Mouse (Mus musculus) hindbrain, embryonic 12.5 days (tissue): ENCODE results near the gene Sox2. TPM values are rescaled to one million over a fixed set of nuclear protein-coding genes. Genes with fewer than 3 reads are reported as not detected.
A peak's percentile ranks its signal among the peaks of the same experiment; 100 is the strongest.

Source experiments
- ATAC-seq: fragments of 200-750 bp; cut with Nextera tagmentation; 2 replicates; pipeline ENCODE4 v1.8.0; 2017; ENCODE audit warnings: moderate TSS enrichment; ENCODE audit not compliant: low FRiP score
- H3K27ac ChIP-seq: fragments of 300-500 bp; sonication (generic); 2 replicates; pipeline ENCODE4 v1.5.1; 2016; ENCODE audit warnings: mild to moderate bottlenecking
- H3K27me3 ChIP-seq: fragments of 300-500 bp; sonication (generic); 2 replicates; pipeline ENCODE4 v1.6.1; 2016; ENCODE audit warnings: mild to moderate bottlenecking
- H3K36me3 ChIP-seq: fragments of 300-500 bp; sonication (generic); 2 replicates; pipeline ENCODE4 v1.6.1; 2016; ENCODE audit warnings: mild to moderate bottlenecking
- H3K4me1 ChIP-seq: fragments of 300-500 bp; sonication (generic); 2 replicates; pipeline ENCODE4 v1.6.1; 2016
- H3K4me2 ChIP-seq: fragments of 300-500 bp; sonication (generic); replicated peaks from 2 replicates; pipeline ENCODE4 v1.6.1; 2016; ENCODE audit warnings: mild to moderate bottlenecking
- H3K4me3 ChIP-seq: fragments of 300-500 bp; sonication (generic); 2 replicates; pipeline ENCODE4 v1.5.1; 2016; ENCODE audit warnings: mild to moderate bottlenecking
- H3K9ac ChIP-seq: fragments of 300-500 bp; sonication (generic); 2 replicates; pipeline ENCODE4 v1.6.1; 2016; ENCODE audit warnings: mild to moderate bottlenecking, moderate library complexity
- H3K9me3 ChIP-seq: fragments of 300-500 bp; sonication (generic); replicated peaks from 2 replicates; pipeline ENCODE4 v1.6.1; 2016; ENCODE audit warnings: mild to moderate bottlenecking
- WGBS: fragments of 180-500 bp; shearing (Covaris S2); methylation state at CpG from one replicate; pipeline ENCODE4 v1.1.7; 2016; 5-methylcytosine and 5-hydroxymethylcytosine counted together
- polyA plus RNA-seq: library from polyadenylated mRNA; unstranded; fragments of >200 nt; fragmentation: Nextera tagmentation; extraction: Ambion mirVana; gene quantifications from 2 replicates; pipeline ENCODE4 v1.2.1, GENCODE M21; 2016

Sox2 gene
- polyA plus RNA-seq, 1 experiment from 2014 or later = 39.5 TPM

DNA sequence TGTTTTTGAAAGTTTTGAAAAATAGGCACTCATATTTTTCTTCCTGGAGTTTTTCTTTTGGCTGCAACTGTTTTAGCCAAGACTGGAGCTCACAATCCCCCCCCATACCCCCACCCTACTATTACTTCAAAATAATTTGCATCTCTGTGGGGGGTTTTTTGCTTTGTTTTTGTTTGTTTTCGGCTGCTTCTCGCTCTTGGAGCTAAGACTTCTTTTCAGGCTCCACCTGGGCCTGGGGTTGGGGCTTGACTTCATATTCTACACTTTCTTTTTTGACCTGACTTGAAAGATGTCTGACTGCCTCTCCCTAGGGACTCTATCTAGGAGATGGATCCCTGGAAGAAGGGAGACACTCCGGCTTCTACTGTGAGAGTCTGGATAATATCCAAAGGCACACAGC lies 5.9 kb downstream of the Sox2 start:
- peaks cover 36% of the 10 kb centered on the region for H3K27me3 ChIP-seq
- peaks cover 38% of the 10 kb centered on the region for H3K4me1 ChIP-seq
- no peaks in the 10 kb centered on the region for H3K9me3 ChIP-seq
- no peaks in the 10 kb centered on the region for H3K36me3 ChIP-seq
- H3K9ac ChIP-seq = peak overlapping the region; percentile 55
- H3K4me2 ChIP-seq = peak overlapping the region; percentile 51
- no peak for ATAC-seq
- H3K27ac ChIP-seq = peak overlapping the region; percentile 62
- WGBS = 3% methylated on average over 3 of the region's 3 CpGs
- peak overlapping the region; percentile 40 for H3K4me3 ChIP-seq

DNA sequence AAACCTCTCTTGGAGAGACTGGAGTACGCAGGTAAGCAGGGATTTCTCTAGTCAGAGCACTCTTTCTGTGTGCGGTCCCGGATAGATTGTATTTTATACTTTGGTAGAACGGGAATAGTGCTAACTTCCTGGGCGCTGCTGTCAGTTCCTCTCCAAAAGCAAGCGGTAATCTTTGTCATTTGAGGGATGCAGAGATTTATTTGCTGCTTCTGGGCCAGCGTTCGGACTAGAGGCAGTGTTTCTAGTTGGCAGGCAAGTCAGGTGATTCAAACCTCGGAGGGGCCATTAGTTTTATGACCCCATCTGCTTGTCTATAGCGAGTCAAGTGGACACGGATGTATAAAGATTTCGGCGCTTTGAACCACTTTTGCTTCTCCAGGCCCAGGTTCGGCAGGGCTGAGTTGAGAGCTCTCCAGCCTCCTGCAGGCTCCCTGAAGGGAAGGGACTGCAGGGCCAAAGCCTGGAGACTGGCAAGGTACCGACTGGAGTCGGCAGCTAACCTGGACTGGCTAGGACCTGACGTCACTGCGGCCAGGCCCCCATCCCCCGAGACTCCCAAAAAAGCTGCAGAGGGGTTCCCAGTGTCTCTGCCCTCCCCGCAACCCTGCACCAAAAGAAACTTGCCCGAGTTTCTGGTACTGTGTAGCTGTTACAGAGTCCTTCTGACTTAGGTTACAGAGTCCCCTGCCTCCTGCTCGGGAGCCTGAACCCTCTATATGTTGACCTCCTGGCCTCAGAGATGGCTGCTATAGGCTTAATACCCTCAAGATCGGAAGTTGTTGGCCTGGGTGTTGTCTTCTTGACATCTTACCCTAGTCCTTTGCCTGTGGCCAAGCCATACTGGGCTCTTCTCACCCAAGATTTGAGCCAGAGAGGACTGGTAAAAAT lies 6.9 kb downstream of the Sox2 start:
- peaks cover 36% of the 10 kb centered on the region for H3K27me3 ChIP-seq
- peak overlapping the region; percentile 55 for H3K9ac ChIP-seq
- peak overlapping the region; percentile 62 for H3K27ac ChIP-seq

DNA sequence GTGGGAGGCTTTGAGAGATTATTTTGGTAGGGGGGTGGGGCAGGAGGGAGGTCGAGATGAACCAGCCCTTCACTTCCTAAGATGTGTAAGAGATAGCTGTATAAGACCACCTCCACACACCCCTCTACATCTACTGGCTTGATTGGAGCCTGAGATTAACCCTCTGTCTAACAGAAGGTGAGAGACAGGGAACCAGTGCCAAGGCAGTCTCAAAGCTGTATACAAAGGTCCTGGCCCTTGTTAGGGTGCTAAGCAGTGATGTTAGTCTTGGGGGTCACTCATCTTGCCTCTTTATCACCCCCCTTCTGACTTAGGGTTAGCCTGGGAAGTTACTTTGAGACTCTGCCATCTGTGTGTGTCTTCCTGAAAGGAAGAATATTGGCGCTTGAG lies 7.5 kb downstream of the Sox2 start:
- Histone ChIP-seq H3K4me1 (peaks cover 46% of the 10 kb centered on the region), H3K27me3 (peaks cover 36% of the 10 kb centered on the region), H3K4me3 (peak overlapping the region; percentile 40), H3K4me2 (peak overlapping the region; percentile 51), H3K36me3 (no peaks in the 10 kb centered on the region), H3K9me3 (no peaks in the 10 kb centered on the region), H3K27ac (peak overlapping the region; percentile 62), H3K9ac (peak overlapping the region; percentile 55)
- no peak for ATAC-seq
- WGBS = 42% methylated on average over 2 of the region's 2 CpGs

More for the DNA sequence above, 6.9 kb downstream of the Sox2 start:
- ATAC-seq = no peak
- Histone ChIP-seq H3K36me3 (no peaks in the 10 kb centered on the region), H3K4me2 (peak overlapping the region; percentile 51), H3K4me3 (peak overlapping the region; percentile 40), H3K4me1 (peaks cover 42% of the 10 kb centered on the region), H3K9me3 (no peaks in the 10 kb centered on the region)
- WGBS = 6% methylated on average over 23 of the region's 23 CpGs

DNA sequence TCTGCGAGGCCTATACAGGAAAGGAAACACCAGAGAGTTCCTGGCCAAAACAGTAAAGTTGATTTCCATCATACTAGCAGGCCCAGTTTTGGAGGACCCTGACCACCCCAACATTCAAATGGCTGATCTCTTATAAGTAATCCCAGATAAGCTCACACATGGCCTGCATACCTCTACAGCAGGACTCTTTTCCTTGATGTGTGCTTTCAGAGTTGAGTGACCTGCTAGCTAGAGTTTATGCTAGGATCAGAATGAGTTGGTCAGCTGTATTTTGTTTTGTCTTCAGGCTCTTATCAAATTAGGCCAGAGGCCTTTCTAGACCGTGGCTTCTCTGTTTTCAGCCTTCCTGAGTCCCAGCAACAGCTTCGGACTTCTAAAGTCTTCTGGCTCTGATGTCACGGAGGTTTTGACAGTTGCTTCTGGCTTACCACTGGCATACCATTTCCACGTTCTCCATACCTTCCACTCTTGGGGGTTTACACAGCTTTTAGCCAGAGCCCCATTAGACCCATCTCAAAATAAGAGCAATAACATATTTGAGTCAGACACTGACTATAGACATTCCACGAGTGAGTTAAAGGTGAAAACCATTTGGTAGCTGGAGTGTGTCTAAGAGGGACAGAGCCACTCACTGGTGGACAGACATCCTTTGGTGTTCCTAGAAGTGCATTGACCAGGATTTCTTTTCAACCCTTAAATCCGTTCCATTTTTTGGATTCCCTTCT lies 8.2 kb downstream of the Sox2 start:
- Histone ChIP-seq H3K9me3 (no peaks in the 10 kb centered on the region), H3K36me3 (no peaks in the 10 kb centered on the region), H3K4me3 (peak overlapping the region; percentile 40), H3K27ac (peak overlapping the region; percentile 75), H3K4me1 (peaks cover 52% of the 10 kb centered on the region), H3K9ac (peak overlapping the region; percentile 55), H3K27me3 (peaks cover 36% of the 10 kb centered on the region), H3K4me2 (peak overlapping the region; percentile 51)
- no peak for ATAC-seq
- WGBS = 40% methylated on average over 7 of the region's 7 CpGs

DNA sequence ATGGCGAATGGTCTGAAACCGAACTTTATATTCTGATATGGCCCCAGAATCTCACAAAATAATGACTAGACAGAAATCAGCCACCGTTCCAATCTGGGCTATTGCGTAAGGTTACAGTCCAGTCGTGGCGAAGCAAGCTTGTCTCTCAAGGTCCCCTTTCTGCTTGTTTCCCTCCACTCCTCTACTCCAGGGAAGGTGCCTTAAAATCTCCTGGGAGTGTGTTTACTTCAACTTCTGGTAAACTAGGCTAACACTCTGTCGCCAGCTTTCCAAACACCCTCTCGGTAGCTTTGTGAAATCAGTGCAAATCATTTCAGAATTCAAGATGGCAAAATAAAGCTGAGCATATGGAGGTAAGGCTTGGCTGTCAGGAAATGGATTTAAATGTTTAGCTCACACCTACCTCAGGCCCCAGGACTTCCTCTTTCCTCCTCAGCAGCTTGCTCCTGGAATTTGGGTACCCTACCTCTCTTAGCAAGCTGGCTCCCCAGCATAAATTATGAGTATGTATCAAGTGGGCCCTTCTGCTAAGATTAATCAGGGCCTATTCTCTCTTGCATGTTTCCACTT lies 8.8 kb downstream of the Sox2 start:
- Histone ChIP-seq H3K4me3 (peak overlapping the region; percentile 40; the same call in 1 of the 2 replicates), H3K9me3 (no peaks in the 10 kb centered on the region), H3K4me1 (peaks cover 57% of the 10 kb centered on the region), H3K36me3 (no peaks in the 10 kb centered on the region), H3K4me2 (peak overlapping the region; percentile 51), H3K27ac (peak overlapping the region; percentile 75), H3K27me3 (peaks cover 36% of the 10 kb centered on the region), H3K9ac (peak overlapping the region; percentile 42)
- no peak for ATAC-seq
- WGBS = 46% methylated on average over 8 of the region's 8 CpGs

DNA sequence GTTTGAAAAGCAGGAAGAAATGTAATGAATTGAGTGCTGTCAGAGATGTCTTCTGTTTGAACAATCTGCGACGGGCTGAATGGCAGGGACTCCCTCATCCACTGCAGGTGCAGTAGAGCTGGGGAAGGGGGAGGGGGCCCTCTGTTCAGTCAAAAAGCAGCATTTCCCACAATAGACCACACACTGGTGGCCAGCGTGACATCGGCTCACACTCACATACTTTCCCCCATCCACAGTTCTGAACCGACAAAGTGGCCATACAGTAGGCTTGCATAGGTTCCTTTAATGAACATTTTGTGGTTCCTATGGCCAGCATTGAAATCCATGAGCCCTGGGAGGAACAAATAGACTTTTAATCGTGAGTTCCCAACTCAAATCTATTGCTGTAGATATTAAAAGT lies 9.7 kb downstream of the Sox2 start:
- Histone ChIP-seq H3K9ac (peak overlapping the region; percentile 64; the same call in 1 of the 2 replicates), H3K4me3 (peak overlapping the region; percentile 14; the same call in 1 of the 2 replicates), H3K4me1 (peaks cover 61% of the 10 kb centered on the region), H3K27ac (peak overlapping the region; percentile 95), H3K9me3 (no peaks in the 10 kb centered on the region), H3K27me3 (peaks cover 41% of the 10 kb centered on the region), H3K4me2 (peak overlapping the region; percentile 74), H3K36me3 (no peaks in the 10 kb centered on the region)
- peak; percentile 41; the same call in 1 of the 2 replicates for ATAC-seq
- WGBS = 2% methylated on average over 6 of the region's 6 CpGs

DNA sequence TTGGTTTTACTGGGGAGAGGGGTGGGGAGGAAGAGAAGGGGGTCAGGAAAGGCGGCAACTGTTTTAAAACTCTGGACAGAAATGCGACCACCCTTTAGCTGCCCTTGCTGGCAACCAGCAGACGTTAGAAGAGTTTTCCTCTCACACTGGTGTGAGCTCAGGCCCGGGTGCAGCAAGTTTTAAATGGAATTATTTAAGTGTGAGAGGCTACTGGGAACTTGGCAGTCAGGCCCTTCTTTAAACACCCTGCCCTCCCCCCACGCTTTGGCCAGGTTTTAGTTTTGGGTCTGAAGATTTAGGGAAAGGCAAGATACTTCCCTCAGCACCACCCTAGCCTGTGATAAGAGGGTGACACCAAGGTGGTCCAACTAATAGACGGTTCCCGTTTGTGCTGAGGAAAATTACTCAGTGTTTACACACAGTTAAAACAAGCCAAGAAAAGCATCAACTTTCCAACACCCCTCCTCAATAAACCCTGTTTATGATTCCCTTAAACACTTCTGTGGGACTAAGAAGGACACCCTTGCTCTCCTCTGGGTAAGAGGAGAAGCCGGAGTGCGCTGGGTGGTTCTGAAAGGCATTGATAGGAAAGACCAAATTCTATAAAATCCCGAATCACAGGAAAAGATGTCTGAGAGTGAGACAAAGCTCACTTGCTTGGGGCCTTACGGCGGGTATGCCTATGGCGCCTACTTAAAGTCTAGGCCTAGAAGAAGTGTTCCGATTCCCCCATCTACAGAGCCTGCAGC lies 10.5 kb downstream of the Sox2 start:
- Histone ChIP-seq H3K9ac (peak overlapping the region; percentile 64), H3K4me1 (peaks cover 61% of the 10 kb centered on the region), H3K9me3 (no peaks in the 10 kb centered on the region), H3K27ac (peak overlapping the region; percentile 95), H3K4me2 (peak overlapping the region; percentile 74), H3K4me3 (peak overlapping the region; percentile 18), H3K36me3 (no peaks in the 10 kb centered on the region), H3K27me3 (peaks cover 43% of the 10 kb centered on the region)
- WGBS = 10% methylated on average over 14 of the region's 14 CpGs
- ATAC-seq = no peak

DNA sequence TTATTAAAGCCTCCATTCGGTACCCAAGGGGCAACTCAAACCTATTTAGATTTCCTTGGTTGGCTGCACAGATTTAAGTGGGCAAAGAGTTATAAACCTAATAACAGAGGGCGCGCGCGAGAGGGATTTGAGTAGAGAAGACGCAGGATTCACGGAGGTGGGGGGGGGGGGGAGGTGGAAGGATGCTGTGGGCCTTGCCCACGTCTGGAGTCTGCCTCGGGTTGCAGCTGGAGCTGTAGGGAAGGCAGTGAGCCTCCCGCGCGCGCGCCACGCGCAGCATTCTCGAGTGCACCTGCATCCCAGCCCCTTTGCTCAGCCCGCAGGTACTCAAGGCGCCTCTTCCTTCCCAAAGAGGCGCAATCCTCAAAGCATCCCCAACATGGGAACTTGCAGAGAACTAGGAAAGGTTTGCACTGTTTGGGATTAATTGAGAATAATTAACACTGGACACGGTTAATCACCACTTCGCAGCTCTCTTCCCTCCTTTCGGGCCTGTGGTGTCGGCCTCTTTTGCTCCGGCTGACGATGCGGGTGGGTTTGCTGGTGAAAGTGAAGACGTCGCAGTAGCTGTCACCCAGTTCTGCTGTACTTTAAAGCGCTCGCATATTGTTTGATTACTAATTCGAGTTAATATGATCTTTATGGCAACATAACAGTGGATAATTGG lies 11.3 kb downstream of the Sox2 start:
- Histone ChIP-seq H3K4me2 (peak overlapping the region; percentile 74), H3K9ac (peak overlapping the region; percentile 64), H3K27me3 (peaks cover 50% of the 10 kb centered on the region), H3K27ac (peak overlapping the region; percentile 95), H3K4me3 (peak overlapping the region; percentile 18), H3K4me1 (peaks cover 61% of the 10 kb centered on the region), H3K9me3 (no peaks in the 10 kb centered on the region), H3K36me3 (no peaks in the 10 kb centered on the region)
- under 1% methylated on average over 29 of the region's 32 CpGs for WGBS
- ATAC-seq = no peak

DNA sequence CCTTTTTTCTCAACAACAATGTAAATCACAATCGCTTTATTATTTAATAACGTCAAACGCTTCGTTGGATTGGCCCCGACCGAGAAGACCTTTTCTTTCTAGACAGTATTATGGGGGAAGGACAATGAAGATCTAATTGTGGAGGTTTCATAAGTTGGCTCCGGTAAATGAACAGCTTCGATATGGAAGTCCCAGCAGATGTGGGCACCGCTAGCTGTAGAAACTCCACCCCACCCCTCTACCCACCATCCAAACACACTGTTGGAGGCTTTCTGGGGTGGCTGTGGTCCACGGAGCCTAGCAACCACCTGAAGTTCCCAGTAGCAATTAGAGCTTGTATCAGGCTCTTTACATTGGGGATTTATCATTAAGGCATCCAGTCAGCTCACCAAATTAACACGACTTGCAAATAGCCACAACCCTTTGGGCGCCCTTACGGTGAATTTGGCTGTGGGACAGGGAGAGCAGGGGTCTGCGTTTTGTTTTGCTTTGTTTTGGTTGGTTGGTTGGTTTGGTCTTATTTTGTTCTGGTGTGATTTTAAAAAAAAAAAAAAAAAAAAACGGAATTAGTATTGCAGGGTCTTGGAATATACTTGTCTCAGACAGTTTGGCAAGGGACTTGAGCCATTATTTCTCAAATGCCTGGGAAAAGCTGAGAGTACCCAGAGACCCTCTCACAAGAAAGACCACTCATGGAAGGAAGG lies 12.0 kb downstream of the Sox2 start:
- peak overlapping the region; percentile 74 for H3K4me2 ChIP-seq
- peaks cover 62% of the 10 kb centered on the region for H3K4me1 ChIP-seq
- H3K27me3 ChIP-seq = peaks cover 52% of the 10 kb centered on the region
- no peaks in the 10 kb centered on the region for H3K36me3 ChIP-seq
- no peaks in the 10 kb centered on the region for H3K9me3 ChIP-seq
- WGBS = 2% methylated on average over 15 of the region's 15 CpGs
- H3K27ac ChIP-seq = peak overlapping the region; percentile 95
- peak overlapping the region; percentile 68; the same call in 1 of the 2 replicates for H3K9ac ChIP-seq
- ATAC-seq = no peak
- H3K4me3 ChIP-seq = peak overlapping the region; percentile 36

DNA sequence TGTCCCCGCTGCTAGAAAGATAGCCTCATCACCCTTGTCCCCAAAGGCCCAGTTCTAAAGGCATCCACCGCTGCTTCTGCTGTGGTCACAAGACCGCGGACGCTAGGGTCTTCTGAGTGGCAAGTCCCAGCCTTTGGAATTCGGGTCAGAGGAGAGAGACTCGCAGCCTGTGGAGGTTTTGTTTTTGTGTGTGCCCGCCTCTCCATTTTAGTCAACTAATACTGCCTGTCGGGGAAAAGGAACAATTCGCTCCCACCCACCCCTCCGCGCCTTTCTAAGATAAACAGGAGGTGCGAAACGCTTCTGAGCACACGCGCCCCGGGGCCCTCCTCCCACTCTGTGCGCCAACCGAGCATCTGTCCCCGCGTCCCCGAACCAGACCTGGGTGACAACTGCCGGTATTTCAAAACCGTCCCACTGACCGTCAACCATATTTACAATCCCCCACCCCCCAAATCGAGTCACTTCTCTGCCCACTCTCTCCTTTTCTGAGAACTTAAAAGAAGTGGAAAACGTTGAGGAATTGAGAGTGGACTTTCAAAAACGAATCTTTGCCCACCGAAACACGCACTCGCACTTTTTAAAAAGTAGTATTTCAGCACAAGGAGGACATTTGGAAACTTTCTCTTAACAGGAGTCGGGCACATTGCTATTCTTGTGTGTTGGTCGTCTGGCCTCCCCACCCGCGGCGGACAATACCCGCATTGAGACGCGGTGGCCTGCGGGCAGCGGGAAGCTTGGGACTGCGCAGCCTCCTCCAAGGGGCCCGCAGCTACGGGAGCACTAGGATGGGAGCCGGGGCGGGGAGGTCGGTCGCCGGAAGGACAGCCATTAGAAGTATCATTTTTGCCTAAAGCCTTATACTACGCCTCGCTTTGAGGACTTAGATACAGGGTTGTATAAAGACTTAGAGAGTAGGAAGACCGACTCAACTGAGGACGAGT lies 12.8 kb downstream of the Sox2 start:
- peak overlapping the region; percentile 74 for H3K4me2 ChIP-seq
- H3K4me1 ChIP-seq = peaks cover 59% of the 10 kb centered on the region
- WGBS = under 1% methylated on average over 53 of the region's 53 CpGs
- no peaks in the 10 kb centered on the region for H3K9me3 ChIP-seq
- peak overlapping the region; percentile 95 for H3K27ac ChIP-seq
- H3K36me3 ChIP-seq = no peaks in the 10 kb centered on the region
- peak overlapping the region; percentile 36 for H3K4me3 ChIP-seq
- H3K27me3 ChIP-seq = peaks cover 46% of the 10 kb centered on the region
- peak overlapping the region; percentile 68 for H3K9ac ChIP-seq
- ATAC-seq = no peak
